Mouse (Mus musculus) neural tube, embryonic 11.5 days (tissue): ENCODE measurements around the gene Adgrd1. TPM values are rescaled to one million over a fixed set of nuclear protein-coding genes. Genes with fewer than 3 reads are reported as not detected.

Experiments used
- ATAC-seq: fragments of 200-750 bp; cut with Nextera tagmentation; 2 replicates; pipeline ENCODE4 v1.8.0; 2017; ENCODE audit warnings: moderate number of reproducible peaks, mild to moderate bottlenecking, moderate TSS enrichment, moderate library complexity; ENCODE audit not compliant: insufficient read depth, low FRiP score, low TSS enrichment
- DNase-seq: peaks from one replicate; pipeline ENCODE4 v3.0.0-alpha.2; 2015; ENCODE audit warnings: low spot score
- H3K27ac ChIP-seq: fragments of 300-500 bp; sonication (generic); 2 replicates; pipeline ENCODE4 v1.5.1; 2014; ENCODE audit warnings: low read depth, mild to moderate bottlenecking, low read length
- H3K27me3 ChIP-seq: fragments of 300-500 bp; sonication (generic); 2 replicates; pipeline ENCODE4 v1.6.1; 2014; ENCODE audit warnings: mild to moderate bottlenecking, low read length, mixed read lengths; ENCODE audit not compliant: control insufficient read depth, insufficient read depth
- H3K36me3 ChIP-seq: fragments of 300-500 bp; sonication (generic); 2 replicates; pipeline ENCODE4 v1.6.1; 2014; ENCODE audit warnings: mild to moderate bottlenecking, low read length, moderate library complexity, mixed read lengths; ENCODE audit not compliant: control insufficient read depth, insufficient read depth
- H3K4me1 ChIP-seq: fragments of 300-500 bp; sonication (generic); 2 replicates; pipeline ENCODE4 v1.6.1; 2014; ENCODE audit warnings: low read length, mixed read lengths; ENCODE audit not compliant: control insufficient read depth, insufficient read depth
- H3K4me2 ChIP-seq: fragments of 300-500 bp; sonication (generic); 2 replicates; pipeline ENCODE4 v1.6.1; 2014; ENCODE audit warnings: low read depth, mild to moderate bottlenecking, moderate library complexity
- H3K4me3 ChIP-seq: fragments of 300-500 bp; sonication (generic); 2 replicates; pipeline ENCODE4 v1.5.1; 2014; ENCODE audit warnings: low read depth, low read length
- H3K9ac ChIP-seq: fragments of 300-500 bp; sonication (generic); 2 replicates; pipeline ENCODE4 v1.6.1; 2014; ENCODE audit warnings: mild to moderate bottlenecking, low read length
- H3K9me3 ChIP-seq: fragments of 300-500 bp; sonication (generic); 2 replicates; pipeline ENCODE4 v1.6.1; 2016; ENCODE audit warnings: low read length; ENCODE audit not compliant: control insufficient read depth
- WGBS: fragments of 180-500 bp; shearing (Covaris S2); extraction: QIAGEN DNeasy Blood & Tissue Kit; methylation state at CpG from one replicate; pipeline ENCODE4 v1.1.7; 2014; 5-methylcytosine and 5-hydroxymethylcytosine counted together
- polyA plus RNA-seq: library from polyadenylated mRNA; unstranded; fragments of >200 nt; fragmentation: Nextera tagmentation; extraction: Ambion mirVana; gene quantifications from 2 replicates; pipeline ENCODE4 v1.2.1, GENCODE M21; 2014

Gene Adgrd1
- polyA plus RNA-seq, 1 experiment from 2014 or later = 0.16 TPM

DNA sequence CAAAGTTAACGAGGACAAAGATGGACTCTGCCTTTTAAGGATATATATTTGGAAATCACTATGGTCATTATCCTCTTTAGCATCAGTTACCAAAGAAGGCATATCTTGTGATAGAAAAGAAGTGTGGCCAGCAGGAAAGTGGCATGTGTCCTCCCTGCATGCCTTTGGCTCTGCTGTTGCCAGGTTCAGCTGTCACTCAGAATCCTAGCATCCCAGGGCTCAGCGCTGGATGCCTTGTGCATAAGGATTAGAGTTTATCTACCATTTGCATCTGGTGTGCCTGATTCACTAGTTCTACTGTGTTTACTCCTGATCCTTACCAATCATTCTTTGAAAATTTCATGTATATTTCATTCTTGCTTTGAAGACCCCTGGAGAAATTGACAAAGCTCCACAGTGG is 119.5 kb downstream of the Adgrd1 start:
- WGBS = 85% methylated on average over 2 of the region's 2 CpGs
- no peak for DNase-seq
- ATAC-seq = no peak

DNA sequence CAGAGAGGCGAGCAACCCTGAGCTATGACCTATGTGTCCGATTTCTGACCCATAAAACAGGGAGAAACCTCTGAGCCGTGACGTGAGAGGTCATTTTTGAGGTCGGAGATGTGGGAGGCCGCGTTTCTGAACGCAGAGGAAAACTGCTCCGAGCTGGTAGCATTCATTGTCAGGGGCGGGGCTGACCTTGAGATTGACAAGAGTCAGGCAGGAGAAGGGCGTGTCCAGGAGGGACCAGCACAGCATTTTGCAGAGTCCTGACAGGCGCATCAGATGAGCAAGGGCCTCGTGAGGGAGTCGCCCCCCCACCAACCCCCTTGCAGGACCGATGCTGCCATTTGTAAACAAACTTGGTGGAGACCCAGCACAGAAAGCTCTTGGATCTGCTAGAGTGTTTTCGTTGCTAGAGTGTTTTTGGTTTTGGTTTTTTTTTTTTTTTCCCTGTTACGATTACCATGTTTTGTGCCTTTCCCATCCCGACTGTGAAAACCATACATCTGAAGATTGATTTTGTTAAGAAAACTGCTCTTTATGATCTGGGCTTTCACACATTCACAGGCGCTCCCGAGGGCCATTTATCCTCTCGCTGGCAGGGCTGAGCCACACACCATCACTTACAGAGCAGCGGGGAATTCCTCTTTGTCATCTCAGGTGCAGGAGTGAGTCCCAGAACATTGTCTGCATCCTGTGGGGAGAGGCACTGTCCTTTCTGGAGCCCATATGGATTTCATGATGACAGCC is 121.1 kb downstream of the Adgrd1 start:
- WGBS = 6% methylated on average over 22 of the region's 22 CpGs
- Histone ChIP-seq H3K4me1 (peaks cover 12% of the 10 kb centered on the region), H3K9me3 (no peaks in the 10 kb centered on the region), H3K9ac (no peak overlapping the region), H3K27me3 (no peaks in the 10 kb centered on the region), H3K4me2 (peak overlapping the region; percentile 27), H3K4me3 (no peak overlapping the region), H3K36me3 (no peaks in the 10 kb centered on the region), H3K27ac (peak overlapping the region; percentile 58; the same call in 1 of the 2 replicates)
- DNase-seq = peak; percentile 54
- ATAC-seq = no peak

More for the DNA sequence above, 119.5 kb downstream of the Adgrd1 start:
- no peak overlapping the region for H3K9ac ChIP-seq
- no peak overlapping the region for H3K4me3 ChIP-seq
- H3K9me3 ChIP-seq = no peaks in the 10 kb centered on the region
- no peak overlapping the region for H3K4me2 ChIP-seq
- peaks cover 16% of the 10 kb centered on the region for H3K4me1 ChIP-seq
- H3K27ac ChIP-seq = no peak overlapping the region
- H3K36me3 ChIP-seq = no peaks in the 10 kb centered on the region
- H3K27me3 ChIP-seq = no peaks in the 10 kb centered on the region

DNA sequence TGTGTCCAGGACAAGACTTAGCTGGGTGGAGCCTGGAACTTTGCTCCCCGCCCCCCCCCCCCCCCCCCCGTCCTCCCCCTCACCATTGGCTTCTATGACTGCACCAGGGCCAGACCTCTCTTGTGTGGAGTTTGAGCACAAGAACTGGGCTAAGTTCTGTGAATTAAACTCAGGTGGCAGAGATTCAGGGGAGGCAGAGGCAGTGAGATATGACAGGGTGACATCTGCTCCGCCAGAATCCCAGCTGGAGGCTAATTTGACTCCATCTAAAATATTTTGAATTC is 121.6 kb downstream of the Adgrd1 start:
- no peak for DNase-seq
- Histone ChIP-seq H3K4me3 (no peak overlapping the region), H3K4me2 (peak overlapping the region; percentile 20), H3K9me3 (no peaks in the 10 kb centered on the region), H3K27ac (peak overlapping the region; percentile 58), H3K9ac (0 out of 2 replicates have a peak overlapping the region, but pooled peaks have one; percentile 19), H3K27me3 (no peaks in the 10 kb centered on the region), H3K4me1 (peaks cover 12% of the 10 kb centered on the region), H3K36me3 (no peaks in the 10 kb centered on the region)
- 0 out of 2 replicates have a peak, but pooled peaks have one; percentile 35 for ATAC-seq
- WGBS = 8% methylated on average over 3 of the region's 3 CpGs

GRCm38 (mm10) chr5:129218537-129218981 is 122.0 kb downstream of the Adgrd1 start:
- Histone ChIP-seq H3K4me2 (peak overlapping the region; percentile 20), H3K36me3 (no peaks in the 10 kb centered on the region), H3K4me3 (no peak overlapping the region), H3K4me1 (peaks cover 12% of the 10 kb centered on the region), H3K27ac (peak overlapping the region; percentile 58), H3K27me3 (no peaks in the 10 kb centered on the region), H3K9ac (peak overlapping the region; percentile 19; the same call in 1 of the 2 replicates), H3K9me3 (no peaks in the 10 kb centered on the region)
- ATAC-seq = peak; percentile 69
- peak; percentile 49 for DNase-seq
- WGBS = 5% methylated on average over 8 of the region's 8 CpGs

DNA sequence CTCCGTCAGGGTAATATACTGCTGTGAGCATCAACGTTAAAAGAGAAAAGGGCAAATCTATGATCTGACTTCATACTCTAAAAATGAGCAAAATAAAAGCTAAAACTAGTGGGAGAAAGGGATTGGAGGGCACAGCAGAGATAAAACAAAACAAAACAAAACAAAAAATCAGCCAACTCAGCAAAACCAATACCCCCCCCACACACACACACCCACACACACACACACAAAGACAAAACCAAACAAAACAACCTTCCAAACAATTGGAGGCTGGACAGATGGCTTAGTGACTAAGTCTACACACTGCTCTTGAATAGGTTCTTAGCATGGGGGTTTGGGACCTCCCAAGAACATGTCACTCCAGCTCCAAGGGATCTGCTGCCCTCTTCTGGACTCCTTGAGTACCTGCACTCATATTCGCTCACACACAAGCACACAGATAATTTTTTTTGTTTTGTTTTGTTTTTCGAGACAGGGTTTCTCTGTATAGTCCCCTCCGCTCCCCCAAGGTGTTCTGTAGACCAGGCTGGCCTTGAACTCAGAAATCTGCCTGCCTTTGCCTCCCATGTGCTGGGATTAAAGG is 122.7 kb downstream of the Adgrd1 start:
- Histone ChIP-seq H3K4me2 (no peak overlapping the region), H3K27me3 (no peaks in the 10 kb centered on the region), H3K4me1 (peaks cover 12% of the 10 kb centered on the region), H3K4me3 (no peak overlapping the region), H3K9ac (no peak overlapping the region), H3K27ac (no peak overlapping the region), H3K9me3 (no peaks in the 10 kb centered on the region), H3K36me3 (no peaks in the 10 kb centered on the region)
- 89% methylated on average over 5 of the region's 5 CpGs for WGBS
- ATAC-seq (no peak), DNase-seq (no peak)

GRCm38 (mm10) chr5:129225810-129226450 is 129.4 kb downstream of the Adgrd1 start:
- no peaks in the 10 kb centered on the region for H3K4me1 ChIP-seq
- WGBS = 75% methylated on average over 33 of the region's 33 CpGs
- H3K4me2 ChIP-seq = no peak overlapping the region; the same call in 1 of the 2 replicates
- H3K4me3 ChIP-seq = no peak overlapping the region
- H3K36me3 ChIP-seq = no peaks in the 10 kb centered on the region
- no peaks in the 10 kb centered on the region for H3K9me3 ChIP-seq
- ATAC-seq (no peak), DNase-seq (no peak)
- H3K27me3 ChIP-seq = no peaks in the 10 kb centered on the region
- H3K27ac ChIP-seq = no peak overlapping the region
- H3K9ac ChIP-seq = no peak overlapping the region

GRCm38 (mm10) chr5:129228171-129228570 is 131.6 kb downstream of the Adgrd1 start:
- H3K9ac ChIP-seq = no peak overlapping the region
- no peaks in the 10 kb centered on the region for H3K36me3 ChIP-seq
- ATAC-seq (no peak), DNase-seq (no peak)
- WGBS = 85% methylated on average over 2 of the region's 2 CpGs
- H3K27ac ChIP-seq = no peak overlapping the region
- no peak overlapping the region for H3K4me3 ChIP-seq
- 0 out of 2 replicates have a peak, but pooled peaks cover 3% of the 10 kb centered on the region for H3K4me1 ChIP-seq
- no peaks in the 10 kb centered on the region for H3K9me3 ChIP-seq
- no peak overlapping the region for H3K4me2 ChIP-seq
- no peaks in the 10 kb centered on the region for H3K27me3 ChIP-seq

DNA sequence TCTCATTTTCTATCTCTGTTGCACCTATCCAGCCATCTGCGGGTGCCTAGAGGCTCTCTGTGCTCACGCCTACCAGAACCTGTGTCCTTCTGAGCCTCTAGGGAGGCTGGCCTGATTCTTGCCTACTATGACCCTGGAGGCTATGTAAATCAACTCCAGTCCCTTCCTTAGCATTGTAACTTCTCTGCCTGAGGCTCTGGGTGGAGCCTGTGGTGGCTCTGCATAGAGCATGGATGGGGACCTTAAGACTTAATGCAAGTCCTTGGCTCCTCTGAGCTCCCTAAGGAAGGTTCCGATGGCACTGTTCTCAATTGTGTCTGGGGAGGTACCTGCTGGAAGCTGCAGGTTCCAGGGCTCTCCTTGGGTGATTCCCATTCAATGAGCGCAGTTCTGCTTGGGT is 136.8 kb downstream of the Adgrd1 start:
- Histone ChIP-seq H3K4me2 (no peak overlapping the region), H3K4me3 (no peak overlapping the region), H3K36me3 (no peaks in the 10 kb centered on the region), H3K9ac (no peak overlapping the region), H3K9me3 (no peaks in the 10 kb centered on the region), H3K27me3 (no peaks in the 10 kb centered on the region), H3K27ac (no peak overlapping the region), H3K4me1 (0 out of 2 replicates have a peak, but pooled peaks cover 3% of the 10 kb centered on the region)
- WGBS = 87% methylated on average over 4 of the region's 4 CpGs
- no peak for DNase-seq
- no peak for ATAC-seq
